Mouse (Mus musculus) stomach, embryonic 14.5 days (tissue): ENCODE results near the gene Rara. TPM values are rescaled to one million over a fixed set of nuclear protein-coding genes. Genes with fewer than 3 reads are reported as not detected.
"Not testable (repeated sequence)": the region's sequence is repeated elsewhere in the genome, so short reads cannot be mapped to it uniquely, and the experiment has no call there.

Experiments
- ATAC-seq: fragments of 200-750 bp; cut with Nextera tagmentation; 2 replicates; pipeline ENCODE4 v1.8.0; 2017; ENCODE audit warnings: low read depth, moderate TSS enrichment; ENCODE audit not compliant: insufficient number of reproducible peaks, insufficient read depth, low FRiP score
- H3K27ac ChIP-seq: fragments of 300-500 bp; sonication (generic); 2 replicates; pipeline ENCODE4 v1.5.1; 2014; ENCODE audit warnings: mild to moderate bottlenecking, low read length, moderate library complexity, mixed read lengths
- H3K27me3 ChIP-seq: fragments of 300-500 bp; sonication (generic); 2 replicates; pipeline ENCODE4 v1.6.1; 2014; ENCODE audit warnings: low read length, control low read depth, mixed read lengths; ENCODE audit not compliant: control insufficient read depth, insufficient read depth
- H3K36me3 ChIP-seq: fragments of 300-500 bp; sonication (generic); 2 replicates; pipeline ENCODE4 v1.6.1; 2014; ENCODE audit warnings: mild to moderate bottlenecking, control low read depth, low read length, moderate library complexity, mixed read lengths; ENCODE audit not compliant: control insufficient read depth, insufficient read depth
- H3K4me1 ChIP-seq: fragments of 300-500 bp; sonication (generic); 2 replicates; pipeline ENCODE4 v1.6.1; 2014; ENCODE audit warnings: low read length, control low read depth, mixed read lengths; ENCODE audit not compliant: control insufficient read depth, insufficient read depth
- H3K4me2 ChIP-seq: fragments of 300-500 bp; sonication (generic); replicated peaks from 2 replicates; pipeline ENCODE4 v1.6.1; 2014; ENCODE audit warnings: low read depth, low read length, control low read depth
- H3K4me3 ChIP-seq: fragments of 300-500 bp; sonication (generic); 2 replicates; pipeline ENCODE4 v1.5.1; 2014; ENCODE audit warnings: low read depth, low read length, control low read depth
- H3K9ac ChIP-seq: fragments of 300-500 bp; sonication (generic); replicated peaks from 2 replicates; pipeline ENCODE4 v1.6.1; 2014; ENCODE audit warnings: low read depth, mild to moderate bottlenecking, control low read depth, low read length, moderate library complexity, mixed read lengths
- H3K9me3 ChIP-seq: fragments of 300-500 bp; sonication (generic); 2 replicates; pipeline ENCODE4 v1.6.1; 2016; ENCODE audit warnings: low read depth, low read length, control low read depth; ENCODE audit not compliant: control insufficient read depth
- WGBS: fragments of 180-500 bp; shearing (Covaris S2); extraction: QIAGEN DNeasy Blood & Tissue Kit; methylation state at CpG from one replicate; pipeline ENCODE4 v1.1.7; 2014; 5-methylcytosine and 5-hydroxymethylcytosine counted together
- polyA plus RNA-seq: library from polyadenylated mRNA; unstranded; fragments of >200 nt; fragmentation: Nextera tagmentation; extraction: Ambion mirVana; gene quantifications from 2 replicates; pipeline ENCODE4 v1.2.1, GENCODE M21; 2014

Gene Rara
- polyA plus RNA-seq, 1 experiment from 2014 or later = 54.0 TPM

- no peaks in the 10 kb centered on the region for H3K9me3 ChIP-seq
- WGBS = 13% methylated on average over 7 of the region's 7 CpGs
- H3K36me3 ChIP-seq = no peaks in the 10 kb centered on the region
- no peak for ATAC-seq
- H3K4me3 ChIP-seq = no peak overlapping the region
- no peak overlapping the region for H3K9ac ChIP-seq
- no peaks in the 10 kb centered on the region for H3K27me3 ChIP-seq
- H3K4me2 ChIP-seq = peak overlapping the region; percentile 87; the same call in 1 of the 2 replicates
- H3K27ac ChIP-seq = peak overlapping the region; percentile 87
- peaks cover 76% of the 10 kb centered on the region for H3K4me1 ChIP-seq
Measured at GRCm38 (mm10) chr11:98931513-98932292, 4.1 kb downstream of the Rara start.

GRCm38 (mm10) chr11:98932293-98933091 is 4.9 kb downstream of the Rara start:
- no peak for ATAC-seq
- H3K9ac ChIP-seq = no peak overlapping the region
- H3K9me3 ChIP-seq = no peaks in the 10 kb centered on the region
- no peaks in the 10 kb centered on the region for H3K36me3 ChIP-seq
- H3K4me1 ChIP-seq = peaks cover 77% of the 10 kb centered on the region
- WGBS = 9% methylated on average over 19 of the region's 19 CpGs
- H3K4me3 ChIP-seq = no peak overlapping the region
- H3K27me3 ChIP-seq = no peaks in the 10 kb centered on the region
- H3K4me2 ChIP-seq = peak overlapping the region; percentile 32
- peak overlapping the region; percentile 87 for H3K27ac ChIP-seq

GRCm38 (mm10) chr11:98933151-98933550 is 5.5 kb downstream of the Rara start:
- no peaks in the 10 kb centered on the region for H3K27me3 ChIP-seq
- peak overlapping the region; percentile 87 for H3K27ac ChIP-seq
- no peaks in the 10 kb centered on the region for H3K36me3 ChIP-seq
- peaks cover 73% of the 10 kb centered on the region for H3K4me1 ChIP-seq
- H3K4me3 ChIP-seq = no peak overlapping the region
- no peak overlapping the region for H3K9ac ChIP-seq
- no peak for ATAC-seq
- H3K4me2 ChIP-seq = peak overlapping the region; percentile 32
- no peaks in the 10 kb centered on the region for H3K9me3 ChIP-seq
- WGBS = 45% methylated on average over 9 of the region's 9 CpGs

DNA sequence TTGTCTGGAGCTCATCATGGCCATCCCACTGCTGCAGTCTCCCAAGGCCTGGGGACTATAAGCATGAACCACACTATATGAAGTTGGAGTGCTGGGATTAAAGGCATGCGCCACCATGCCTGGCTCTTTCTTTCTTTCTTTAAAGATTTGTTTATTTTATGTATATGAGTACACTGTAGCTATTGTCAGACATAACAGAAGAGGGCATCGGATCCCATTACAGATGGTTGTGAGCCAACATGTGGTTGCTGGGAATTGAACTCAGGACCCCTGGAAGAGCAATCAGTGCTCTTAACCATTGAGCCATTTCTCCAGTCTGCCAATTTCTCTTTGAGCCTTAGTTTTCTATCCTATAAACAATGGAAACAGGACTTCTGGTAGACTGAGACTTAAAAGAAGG is 6.2 kb downstream of the Rara start:
- 89% methylated on average over 2 of the region's 2 CpGs for WGBS
- not testable (repeated sequence) for H3K27me3 ChIP-seq, H3K4me2 ChIP-seq, H3K4me3 ChIP-seq, H3K9me3 ChIP-seq, H3K27ac ChIP-seq, H3K36me3 ChIP-seq, H3K9ac ChIP-seq, ATAC-seq
- H3K4me1 ChIP-seq = peaks cover 71% of the 10 kb centered on the region

GRCm38 (mm10) chr11:98934367-98934766 is 6.7 kb downstream of the Rara start:
- H3K27ac ChIP-seq = no peak overlapping the region
- no peaks in the 10 kb centered on the region for H3K9me3 ChIP-seq
- peaks cover 71% of the 10 kb centered on the region for H3K4me1 ChIP-seq
- no peak for ATAC-seq
- no peaks in the 10 kb centered on the region for H3K36me3 ChIP-seq
- no peaks in the 10 kb centered on the region for H3K27me3 ChIP-seq
- H3K4me2 ChIP-seq = no peak overlapping the region
- no peak overlapping the region for H3K9ac ChIP-seq
- no peak overlapping the region for H3K4me3 ChIP-seq
- WGBS = 90% methylated on average over 3 of the region's 3 CpGs

DNA sequence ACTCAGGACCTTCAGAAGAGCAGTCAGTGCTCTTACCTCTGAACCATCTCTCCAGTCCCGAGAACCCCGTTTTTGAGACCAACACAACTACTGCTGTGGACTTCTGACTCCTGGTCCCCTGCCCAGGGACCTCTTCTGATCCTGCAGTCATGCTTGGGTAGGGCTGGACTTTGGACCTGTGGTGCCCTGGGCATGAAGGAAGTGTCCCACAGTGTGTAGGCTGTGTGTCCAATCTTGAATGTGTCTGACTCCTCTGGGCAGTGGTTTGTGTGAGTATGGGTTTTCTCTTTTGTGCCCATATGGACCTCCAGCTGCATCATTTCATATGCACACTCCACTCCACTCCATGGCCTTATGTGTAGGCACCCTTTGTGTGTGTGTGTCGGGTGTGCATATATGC is 7.5 kb downstream of the Rara start:
- H3K9me3 ChIP-seq = no peaks in the 10 kb centered on the region
- H3K4me2 ChIP-seq = no peak overlapping the region
- H3K36me3 ChIP-seq = no peaks in the 10 kb centered on the region
- H3K4me1 ChIP-seq = peaks cover 71% of the 10 kb centered on the region
- no peak overlapping the region for H3K27ac ChIP-seq
- no peak for ATAC-seq
- H3K27me3 ChIP-seq = no peaks in the 10 kb centered on the region
- no peak overlapping the region for H3K9ac ChIP-seq
- H3K4me3 ChIP-seq = no peak overlapping the region
- WGBS = 82% methylated on average over 3 of the region's 3 CpGs

- Histone ChIP-seq H3K27ac (peak overlapping the region; percentile 96), H3K4me1 (peaks cover 71% of the 10 kb centered on the region), H3K9ac (peak overlapping the region; percentile 43), H3K4me3 (peak overlapping the region; percentile 87), H3K36me3 (no peaks in the 10 kb centered on the region), H3K27me3 (no peaks in the 10 kb centered on the region), H3K4me2 (peak overlapping the region; percentile 96), H3K9me3 (no peaks in the 10 kb centered on the region)
- peak; percentile 50 for ATAC-seq
- WGBS = 1% methylated on average over 29 of the region's 29 CpGs
Measured at GRCm38 (mm10) chr11:98936170-98936569, 8.6 kb downstream of the Rara start.

- H3K27ac ChIP-seq = peak overlapping the region; percentile 96
- H3K9ac ChIP-seq = peak overlapping the region; percentile 43
- H3K4me1 ChIP-seq = peaks cover 71% of the 10 kb centered on the region
- H3K4me2 ChIP-seq = peak overlapping the region; percentile 96
- 3% methylated on average over 22 of the region's 23 CpGs for WGBS
- peak overlapping the region; percentile 87 for H3K4me3 ChIP-seq
- ATAC-seq = no peak; the same call in 1 of the 2 replicates
- no peaks in the 10 kb centered on the region for H3K27me3 ChIP-seq
- H3K9me3 ChIP-seq = no peaks in the 10 kb centered on the region
- no peaks in the 10 kb centered on the region for H3K36me3 ChIP-seq
Measured at GRCm38 (mm10) chr11:98936606-98937409, 9.2 kb downstream of the Rara start.
